Mouse (Mus musculus) MEL (cell line): ENCODE data around the gene Gpr15. TPM values are rescaled to one million over a fixed set of nuclear protein-coding genes. Genes with fewer than 3 reads are reported as not detected.

Source experiments
- DNase-seq: peaks from one replicate; pipeline ENCODE4 v3.0.0; 2011; ENCODE audit warnings: low read depth, low spot score
- H3K27ac ChIP-seq: 2 replicates; pipeline ENCODE4 v1.5.1; 2012; ENCODE audit warnings: low read depth, mild to moderate bottlenecking, control low read depth, low read length, moderate library complexity; ENCODE audit not compliant: control insufficient read depth
- H3K27me3 ChIP-seq, 2 experiments: fragments of 150-350 bp in 1 of 2; sonication (generic) in 1 of 2; 2 replicates each; pipeline ENCODE4 v1.6.1; 2012; ENCODE audit warnings: low read length in 2 of 2, mild to moderate bottlenecking in 2 of 2, improper control_type of control experiment in 1 of 2, moderate library complexity in 1 of 2; ENCODE audit not compliant: insufficient read depth in 2 of 2, control insufficient read depth in 1 of 2
- H3K36me3 ChIP-seq, 2 experiments: 2 replicates each; pipeline ENCODE4 v1.6.1; 2012 to 2014; ENCODE audit warnings: low read length in 2 of 2, improper control_type of control experiment in 1 of 2, inconsistent platforms in 1 of 2, mild to moderate bottlenecking in 1 of 2; ENCODE audit not compliant: insufficient read depth in 2 of 2, control insufficient read depth in 1 of 2
- H3K4me1 ChIP-seq, 2 experiments: fragments of 150-350 bp in 1 of 2; sonication (generic) in 1 of 2; 2 replicates each; pipeline ENCODE4 v1.6.1; 2012; ENCODE audit warnings: low read length in 2 of 2, improper control_type of control experiment in 1 of 2, mild to moderate bottlenecking in 1 of 2; ENCODE audit not compliant: insufficient read depth in 2 of 2, control insufficient read depth in 1 of 2
- H3K4me3 ChIP-seq, 2 experiments: fragments of 150-350 bp in 1 of 2; sonication (generic) in 1 of 2; 2 replicates each; pipeline ENCODE4 v1.5.1; 2012; ENCODE audit warnings: low read depth in 2 of 2, low read length in 2 of 2, mild to moderate bottlenecking in 2 of 2, moderate library complexity in 2 of 2, control low read depth in 1 of 2, improper control_type of control experiment in 1 of 2; ENCODE audit not compliant: control insufficient read depth in 1 of 2, insufficient read depth in 1 of 2
- H3K79me2 ChIP-seq: 2 replicates; pipeline ENCODE4 v1.6.1; 2012; ENCODE audit warnings: mild to moderate bottlenecking, low read length, moderate library complexity; ENCODE audit not compliant: control insufficient read depth, poor library complexity, insufficient read depth
- H3K9ac ChIP-seq: 2 replicates; pipeline ENCODE4 v1.6.1; 2012; ENCODE audit warnings: low read depth, mild to moderate bottlenecking, control low read depth, low read length, moderate library complexity; ENCODE audit not compliant: control insufficient read depth, poor library complexity, severe bottlenecking
- H3K9me3 ChIP-seq: fragments of 150-350 bp; sonication (generic); replicated peaks from 2 replicates; pipeline ENCODE4 v1.6.1; 2012; ENCODE audit warnings: mild to moderate bottlenecking, low read length, improper control_type of control experiment, moderate library complexity; ENCODE audit not compliant: insufficient read depth
- BHLHE40 ChIP-seq: IDR thresholded peaks from 2 replicates; pipeline ENCODE4 v1.6.1; 2012; ENCODE audit warnings: low read depth, mild to moderate bottlenecking, inconsistent platforms, low read length, improper control_type of control experiment, borderline replicate concordance
- CHD2 ChIP-seq: IDR thresholded peaks from 2 replicates; pipeline ENCODE4 v1.6.1; 2011; ENCODE audit warnings: low read length, improper control_type of control experiment
- CTCF ChIP-seq, 3 experiments: IDR thresholded peaks in 2 of 3; conservative IDR thresholded peaks in 1 of 3; 2 replicates each; pipeline ENCODE4 v1.5.1; 2011 to 2012; ENCODE audit warnings: low read length in 3 of 3, low read depth in 2 of 3, mild to moderate bottlenecking in 2 of 3, improper control_type of control experiment in 1 of 3, inconsistent platforms in 1 of 3, mixed read lengths in 1 of 3, moderate library complexity in 1 of 3; ENCODE audit not compliant: control insufficient read depth in 1 of 3, insufficient read depth in 1 of 3, poor library complexity in 1 of 3, severe bottlenecking in 1 of 3
- E2F4 ChIP-seq: IDR thresholded peaks from 2 replicates; pipeline ENCODE4 v1.6.1; 2011; ENCODE audit warnings: low read depth, low read length, improper control_type of control experiment, borderline replicate concordance
- GABPA ChIP-seq: IDR thresholded peaks from 2 replicates; pipeline ENCODE4 v1.6.1; 2012; ENCODE audit warnings: low read depth, mild to moderate bottlenecking, inconsistent platforms, low read length, improper control_type of control experiment, moderate library complexity
- GATA1 ChIP-seq: IDR thresholded peaks from 2 replicates; pipeline ENCODE4 v1.6.1; 2011; ENCODE audit warnings: low read depth, low read length, improper control_type of control experiment
- HCFC1 ChIP-seq: IDR thresholded peaks from 2 replicates; pipeline ENCODE4 v1.6.1; 2012; ENCODE audit warnings: low read depth, mild to moderate bottlenecking, inconsistent platforms, low read length, improper control_type of control experiment, moderate library complexity
- KAT2A ChIP-seq: conservative IDR thresholded peaks from 2 replicates; pipeline ENCODE4 v1.6.1; 2012; ENCODE audit warnings: low read depth, low read length, improper control_type of control experiment, inconsistent platforms
- MAFK ChIP-seq: IDR thresholded peaks from 2 replicates; pipeline ENCODE4 v1.6.1; 2011; ENCODE audit warnings: low read depth, mild to moderate bottlenecking, low read length, improper control_type of control experiment, borderline replicate concordance
- MAX ChIP-seq: IDR thresholded peaks from 2 replicates; pipeline ENCODE4 v1.6.1; 2011; ENCODE audit warnings: low read length, improper control_type of control experiment
- MAZ ChIP-seq: IDR thresholded peaks from 2 replicates; pipeline ENCODE4 v1.6.1; 2012; ENCODE audit warnings: low read depth, mild to moderate bottlenecking, inconsistent platforms, low read length, improper control_type of control experiment
- MEF2A ChIP-seq: IDR thresholded peaks from 2 replicates; pipeline ENCODE4 v1.6.1; 2014; ENCODE audit warnings: low read depth, mild to moderate bottlenecking, inconsistent platforms, low read length, improper control_type of control experiment; ENCODE audit not compliant: poor library complexity, insufficient replicate concordance, severe bottlenecking; ENCODE audit errors: extremely low read depth
- MXI1 ChIP-seq: IDR thresholded peaks from 2 replicates; pipeline ENCODE4 v1.6.1; 2011; ENCODE audit warnings: mild to moderate bottlenecking, low read depth, low read length, improper control_type of control experiment
- NELFE ChIP-seq: IDR thresholded peaks from 2 replicates; pipeline ENCODE4 v1.6.1; 2011; ENCODE audit warnings: low read depth, low read length, improper control_type of control experiment
- NRF1 ChIP-seq: IDR thresholded peaks from 2 replicates; pipeline ENCODE4 v1.6.1; 2014; ENCODE audit warnings: low read depth, mild to moderate bottlenecking, inconsistent platforms, low read length, improper control_type of control experiment, moderate library complexity; ENCODE audit not compliant: poor library complexity, insufficient read depth, severe bottlenecking
- POLR2AphosphoS2 ChIP-seq: IDR thresholded peaks from 2 replicates; pipeline ENCODE4 v1.6.1; 2011; ENCODE audit warnings: low read length, improper control_type of control experiment
- RAD21 ChIP-seq: IDR thresholded peaks from 2 replicates; pipeline ENCODE4 v1.6.1; 2011; ENCODE audit warnings: mild to moderate bottlenecking, low read depth, low read length, improper control_type of control experiment
- SIN3A ChIP-seq: IDR thresholded peaks from 2 replicates; pipeline ENCODE4 v1.6.1; 2012; ENCODE audit warnings: low read length, improper control_type of control experiment, inconsistent platforms
- SMC3 ChIP-seq: IDR thresholded peaks from 2 replicates; pipeline ENCODE4 v1.6.1; 2011; ENCODE audit warnings: low read depth, low read length, improper control_type of control experiment
- UBTF ChIP-seq: IDR thresholded peaks from 2 replicates; pipeline ENCODE4 v1.6.1; 2012; ENCODE audit warnings: low read depth, mild to moderate bottlenecking, inconsistent platforms, low read length, improper control_type of control experiment, moderate library complexity, borderline replicate concordance; ENCODE audit not compliant: insufficient read depth
- USF1 ChIP-seq: IDR thresholded peaks from 2 replicates; pipeline ENCODE4 v1.6.1; 2014; ENCODE audit warnings: low read depth, mild to moderate bottlenecking, inconsistent platforms, low read length, improper control_type of control experiment, moderate library complexity
- USF2 ChIP-seq, 2 experiments: IDR thresholded peaks; 2 replicates each; pipeline ENCODE4 v1.6.1; 2011 to 2012; ENCODE audit warnings: improper control_type of control experiment in 2 of 2, low read length in 2 of 2, borderline replicate concordance in 1 of 2, inconsistent platforms in 1 of 2, low read depth in 1 of 2, mild to moderate bottlenecking in 1 of 2; ENCODE audit not compliant: insufficient read depth in 1 of 2
- ZC3H11A ChIP-seq: IDR thresholded peaks from 2 replicates; pipeline ENCODE4 v1.6.1; 2012; ENCODE audit warnings: low read depth, mild to moderate bottlenecking, inconsistent platforms, low read length, improper control_type of control experiment
- ZKSCAN1 ChIP-seq: IDR thresholded peaks from 2 replicates; pipeline ENCODE4 v1.6.1; 2012; ENCODE audit warnings: low read depth, mild to moderate bottlenecking, inconsistent platforms, low read length, improper control_type of control experiment, moderate library complexity
- polyA plus RNA-seq, 2 experiments: library from polyadenylated mRNA; stranded (reverse) in 1 of 2; unstranded in 1 of 2; fragments of >175 nt in 1 of 2; fragments of >200 nt in 1 of 2; gene quantifications; 2 replicates each; pipeline versions ENCODE4 v1.2.1 to v1.2.4; 2012; ENCODE audit warnings: low replicate concordance in 2 of 2, low read depth in 1 of 2; ENCODE audit not compliant: insufficient read length in 2 of 2, insufficient read depth in 1 of 2, missing spikeins in 1 of 2
- total RNA-seq: library from RNA; depleted of rRNA; stranded (reverse); fragments of 300-350 nt; gene quantifications from 2 replicates; pipeline ENCODE4 v1.2.3, GENCODE M21; 2012

Gpr15 gene
- total and polyA plus RNA-seq, 3 experiments = not detected

- no peak for TF ChIP-seq USF1
- no peak for TF ChIP-seq USF2 (IDR thresholded peaks at IDR 0.05; ENCODE audit: borderline replicate concordance in 1 of 2, insufficient read depth in 1 of 2, low read depth in 1 of 2, low read length in 2 of 2)
- TF ChIP-seq ZKSCAN1 = no peak
- TF ChIP-seq BHLHE40 = no peak
- no peak for TF ChIP-seq NRF1
- TF ChIP-seq MAFK = no peak
- peak; percentile 66 for TF ChIP-seq GATA1
- no peak for TF ChIP-seq KAT2A
- no peak for TF ChIP-seq UBTF
- TF ChIP-seq MEF2A = no peak
- TF ChIP-seq MAX = no peak
- no peak for TF ChIP-seq E2F4
- no peak for TF ChIP-seq CTCF (IDR thresholded peaks at IDR 0.05 in 2 of 3, conservative IDR thresholded peaks at IDR 0.05 in 1 of 3; ENCODE audit: control insufficient read depth in 1 of 3, insufficient read depth in 1 of 3, low read depth in 2 of 3, low read length in 3 of 3, poor library complexity in 1 of 3, severe bottlenecking in 1 of 3)
- no peak for TF ChIP-seq ZC3H11A
- no peak for TF ChIP-seq POLR2AphosphoS2
Measured at GRCm38 (mm10) chr16:58676633-58677032, 42.2 kb downstream of the Gpr15 start (continued).

GRCm38 (mm10) chr16:58676156-58676555, 42.7 kb downstream of the Gpr15 start:
- Histone ChIP-seq H3K9ac (no peak overlapping the region), H3K4me3 (no peak overlapping the region), H3K27ac (no peak overlapping the region), H3K4me1 (peaks cover 7 to 11% of the 10 kb centered on the region in 2 experiments), H3K9me3 (no peaks in the 10 kb centered on the region), H3K36me3 (peaks cover 28 to 60% of the 10 kb centered on the region in 2 experiments), H3K27me3 (no peaks in the 10 kb centered on the region), H3K79me2 (peaks cover 28% of the 10 kb centered on the region)
- DNase-seq = no peak
- no peak for TF ChIP-seq SIN3A
- TF ChIP-seq GABPA = no peak
- no peak for TF ChIP-seq SMC3
- TF ChIP-seq MAX = no peak
- no peak for TF ChIP-seq NELFE
- TF ChIP-seq NRF1 = no peak
- no peak for TF ChIP-seq POLR2AphosphoS2
- no peak for TF ChIP-seq RAD21
- TF ChIP-seq CTCF (IDR thresholded peaks at IDR 0.05 in 2 of 3, conservative IDR thresholded peaks at IDR 0.05 in 1 of 3; ENCODE audit: control insufficient read depth in 1 of 3, insufficient read depth in 1 of 3, low read depth in 2 of 3, low read length in 3 of 3, poor library complexity in 1 of 3, severe bottlenecking in 1 of 3) = no peak
- no peak for TF ChIP-seq CHD2
- TF ChIP-seq BHLHE40 = no peak
- TF ChIP-seq HCFC1 = no peak
- no peak for TF ChIP-seq MAZ
- TF ChIP-seq MXI1 = no peak
- no peak for TF ChIP-seq MAFK
